Mouse (Mus musculus) lung, postnatal 0 days (tissue): Measurements from ENCODE around the gene Sox5.

Experiments used
- CTCF ChIP-seq: IDR thresholded peaks from 2 replicates; pipeline ENCODE4 v1.5.1; 2016; ENCODE audit warnings: antibody characterized with exemption, mild to moderate bottlenecking
- EP300 ChIP-seq: IDR thresholded peaks from 2 replicates; pipeline ENCODE4 v1.6.1; 2016; ENCODE audit warnings: antibody characterized with exemption, mild to moderate bottlenecking, control low read depth

DNA sequence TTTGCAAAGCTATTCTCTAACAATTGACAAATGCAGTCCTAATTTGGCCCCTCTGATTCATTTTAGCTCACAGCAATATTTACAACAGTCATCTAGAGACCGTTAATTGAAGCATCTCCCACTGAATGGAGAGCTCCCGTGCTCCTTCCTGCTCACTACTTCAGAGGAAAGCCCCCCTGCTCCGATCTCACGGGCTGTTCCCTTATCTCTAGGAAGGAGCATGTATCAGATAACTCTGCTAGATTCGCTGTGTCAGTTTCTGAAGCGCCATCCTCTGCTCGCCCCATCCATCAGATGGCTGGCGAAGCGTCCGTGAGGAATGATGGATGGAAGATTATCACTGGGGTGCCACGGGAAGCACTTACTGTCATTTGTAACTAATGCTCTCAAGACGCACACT is 926.4 kb downstream of the Sox5 start:
- TF ChIP-seq CTCF (no peak), EP300 (no peak)
